Mouse (Mus musculus) embryonic fibroblast, embryonic 13.5 days (primary cell): ENCODE measurements around the gene Itgad.

Source experiments
- CTCF ChIP-seq: IDR thresholded peaks from 2 replicates; pipeline ENCODE4 v1.5.1; 2011; ENCODE audit warnings: mild to moderate bottlenecking, control low read depth, low read length, moderate library complexity, borderline replicate concordance; ENCODE audit not compliant: insufficient read depth
- POLR2A ChIP-seq: IDR thresholded peaks from 2 replicates; pipeline ENCODE4 v1.6.1; 2011; ENCODE audit warnings: low read depth, mild to moderate bottlenecking, control low read depth, low read length, moderate library complexity

GRCm38 (mm10) chr7:128204179-128204578, 50.0 kb downstream of the Itgad start:
- TF ChIP-seq CTCF: no peak
- no peak for TF ChIP-seq POLR2A
